Mouse (Mus musculus) layer of hippocampus, adult 9-11 months (tissue): ENCODE results near the gene Gramd4.

Experiments used
- DNase-seq: peaks from one replicate; pipeline ENCODE4 v3.0.0; 2022

Gramd4 gene

DNA sequence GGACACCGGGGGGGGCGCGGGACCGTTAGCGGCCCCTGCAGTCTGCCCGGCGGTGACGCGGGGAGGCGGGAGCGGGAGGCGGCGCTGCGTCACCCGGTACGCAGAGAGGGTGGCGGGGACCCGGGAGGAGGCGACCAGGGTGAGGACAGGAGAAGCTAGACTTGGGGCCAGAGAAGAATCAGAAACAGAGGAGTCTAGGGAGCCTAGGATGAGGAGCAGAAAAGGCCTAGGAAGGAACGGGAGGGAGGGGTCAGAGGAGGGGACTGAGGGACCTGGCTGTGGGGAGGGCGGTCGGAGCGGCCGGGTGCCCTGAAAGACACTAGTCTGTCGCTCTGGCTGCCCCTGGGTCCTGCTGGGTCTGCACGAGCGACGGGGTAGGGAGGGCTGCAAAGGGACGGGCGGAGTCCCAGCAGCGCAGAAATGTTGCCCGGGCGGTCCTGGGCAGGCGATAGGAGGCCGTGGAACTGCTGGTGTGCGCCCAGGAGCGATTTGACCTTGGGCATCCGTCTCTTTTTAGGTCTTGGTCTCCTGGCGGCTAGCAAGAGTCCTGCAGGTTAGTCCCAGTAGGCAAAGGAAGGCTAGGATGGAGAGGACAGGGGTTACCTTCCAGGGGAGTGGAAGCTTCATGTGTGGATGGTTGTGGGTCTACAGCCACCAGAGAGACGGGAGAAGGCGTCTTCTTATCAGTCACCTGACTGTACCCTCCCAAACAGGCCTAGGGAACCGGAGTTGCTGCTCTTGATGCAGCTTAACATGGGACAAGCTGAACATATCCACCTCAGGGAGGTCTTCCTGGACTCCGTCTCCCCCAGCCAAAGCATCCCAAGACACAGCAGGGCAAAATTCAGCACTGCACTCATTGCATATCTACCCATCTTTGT lies 128.4 kb downstream of the Gramd4 start, which contains the start of gene Cerk:
TSS of gene Cerk (minus strand) at position 453 of the 881 bp plus-strand sequence.
- DNase-seq, result peak; percentile 88

GRCm38 (mm10) chr15:86186686-86187085 lies 129.2 kb downstream of the Gramd4 start:
- no peak for DNase-seq
